Mouse (Mus musculus): ENCODE data around the gene Arhgap31.
A peak's percentile ranks its signal among the peaks of the same experiment; 100 is the strongest.

Arhgap31 gene

DNA sequence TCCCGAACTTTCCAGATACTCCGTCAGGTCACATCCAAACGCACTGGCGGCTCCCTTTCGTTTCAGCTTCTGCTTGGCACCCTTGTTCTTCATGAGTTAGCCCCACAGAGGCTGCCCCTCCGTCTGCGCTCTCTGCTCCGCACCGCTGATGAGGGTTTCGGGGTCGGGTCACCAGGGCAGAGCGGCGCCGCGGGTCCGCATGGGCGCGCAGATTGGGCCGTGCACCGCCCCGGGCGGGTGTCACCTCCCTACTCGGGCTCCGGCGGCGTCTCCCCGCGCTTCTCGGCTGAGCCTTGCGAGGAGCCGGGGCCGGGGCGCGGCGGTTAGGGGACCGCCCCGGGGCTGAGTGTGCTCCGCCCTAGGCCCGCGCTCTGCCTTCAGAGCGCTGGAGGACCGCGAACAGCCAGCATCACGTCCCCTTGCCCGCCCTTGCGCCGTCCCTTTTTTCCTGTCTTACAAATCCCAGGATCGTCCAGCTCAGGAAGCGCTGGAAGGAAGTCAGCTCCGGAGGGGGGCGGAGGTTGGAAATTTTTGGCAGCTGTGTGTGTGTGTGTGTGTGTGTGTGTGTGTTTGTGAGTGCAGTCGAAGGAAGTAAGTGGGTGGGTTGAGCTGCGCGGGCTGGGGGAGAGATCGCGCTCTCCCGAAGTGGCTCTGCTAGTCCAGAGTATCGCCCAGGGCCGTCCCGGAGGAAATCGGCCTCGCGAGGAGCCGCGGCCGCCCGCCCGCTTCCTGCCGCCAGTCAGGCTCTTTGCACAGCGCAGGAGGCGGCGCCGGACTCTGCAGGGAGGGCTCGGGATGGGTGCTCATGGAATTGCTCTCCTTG lies at the start of gene Arhgap31:
Gene Arhgap31, minus strand, starts transcription at position 694 of the 823 bp plus-strand sequence.
- DNase-seq (ENCODE audit: low spot score) = peak; percentile 75

- no peak for DNase-seq (ENCODE audit: low spot score)
Observed at GRCm38 (mm10) chr16:38762401-38762800, 49.3 kb upstream of the Arhgap31 start.

DNA sequence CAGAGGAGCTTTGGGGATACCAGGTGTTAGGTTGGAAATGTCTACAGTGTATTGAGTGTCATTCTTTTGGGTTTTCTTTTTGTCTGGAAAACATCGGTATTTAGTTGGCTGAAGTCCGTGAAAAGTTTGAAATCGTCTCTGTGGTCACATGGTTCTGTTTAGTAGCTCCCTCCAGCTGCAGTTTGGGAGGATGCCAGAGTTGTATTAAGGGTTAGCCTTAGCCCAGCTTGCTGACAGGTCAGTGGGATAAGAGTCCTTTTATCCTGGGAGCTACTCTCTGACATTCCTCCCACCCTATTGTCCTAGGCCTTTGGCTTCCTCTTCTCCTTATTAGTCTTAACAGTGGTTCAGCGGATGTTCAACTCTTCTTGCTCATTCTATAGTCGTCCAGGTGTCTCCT lies 48.9 kb upstream of the Arhgap31 start:
- DNase-seq (ENCODE audit: low spot score) = no peak

DNA sequence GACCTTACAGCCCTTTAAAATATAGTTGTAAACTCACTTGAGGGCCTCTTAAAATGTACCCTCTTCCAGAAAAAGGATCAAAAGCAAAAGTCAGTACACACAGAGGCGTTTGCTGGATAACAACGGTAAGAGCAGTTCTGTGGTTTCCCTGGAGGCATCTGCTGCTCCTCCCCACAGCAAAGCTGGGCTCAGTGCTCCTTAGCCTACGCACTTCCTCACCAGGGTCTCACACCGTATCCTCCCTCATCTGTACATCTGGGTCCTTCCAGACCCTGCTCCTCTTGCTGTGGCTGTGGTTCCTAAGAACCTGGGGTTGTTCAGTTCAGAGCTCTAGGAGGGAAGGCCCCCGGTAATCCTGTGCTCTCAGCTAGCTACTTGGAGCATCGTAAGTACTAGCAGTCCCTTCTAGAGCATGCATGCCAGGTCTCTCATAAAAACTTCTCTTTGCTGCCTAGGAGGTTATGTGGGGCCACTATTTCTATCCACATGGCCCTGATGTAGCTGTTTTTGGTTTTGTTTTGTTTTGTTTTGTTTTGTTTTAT lies 47.8 kb upstream of the Arhgap31 start:
- DNase-seq (ENCODE audit: low spot score) = peak; percentile 4

DNA sequence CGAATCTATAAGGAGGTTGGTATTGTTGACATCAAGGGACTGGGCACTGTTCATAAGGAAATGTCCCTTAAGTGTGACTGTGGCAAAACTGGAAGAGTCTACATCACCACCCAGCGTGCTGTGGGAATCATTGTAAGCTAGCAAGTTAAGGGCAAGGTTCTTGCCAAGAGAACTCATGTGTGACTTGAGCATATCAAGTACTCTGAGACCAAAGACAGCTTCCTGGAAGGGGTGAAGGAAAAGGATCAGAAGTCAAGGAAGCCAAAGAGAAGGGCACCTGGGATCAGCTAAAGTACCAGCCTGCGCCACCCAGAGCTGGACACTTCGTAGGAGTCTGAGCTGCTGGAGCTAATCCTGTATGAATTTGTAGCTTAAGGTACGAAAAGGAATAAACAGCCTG lies 47.2 kb upstream of the Arhgap31 start:
- DNase-seq (ENCODE audit: low spot score) = no peak

GRCm38 (mm10) chr16:38758104-38758861 lies 45.2 kb upstream of the Arhgap31 start:
- DNase-seq (ENCODE audit: low spot score) = no peak

- no peak for DNase-seq (ENCODE audit: low spot score)
Observed at GRCm38 (mm10) chr16:38757626-38758025, 44.6 kb upstream of the Arhgap31 start.

- no peak for DNase-seq (ENCODE audit: low spot score)
Observed at GRCm38 (mm10) chr16:38756572-38756971, 43.5 kb upstream of the Arhgap31 start.

GRCm38 (mm10) chr16:38756177-38756503 lies 43.1 kb upstream of the Arhgap31 start:
- DNase-seq (ENCODE audit: low spot score) = no peak

DNA sequence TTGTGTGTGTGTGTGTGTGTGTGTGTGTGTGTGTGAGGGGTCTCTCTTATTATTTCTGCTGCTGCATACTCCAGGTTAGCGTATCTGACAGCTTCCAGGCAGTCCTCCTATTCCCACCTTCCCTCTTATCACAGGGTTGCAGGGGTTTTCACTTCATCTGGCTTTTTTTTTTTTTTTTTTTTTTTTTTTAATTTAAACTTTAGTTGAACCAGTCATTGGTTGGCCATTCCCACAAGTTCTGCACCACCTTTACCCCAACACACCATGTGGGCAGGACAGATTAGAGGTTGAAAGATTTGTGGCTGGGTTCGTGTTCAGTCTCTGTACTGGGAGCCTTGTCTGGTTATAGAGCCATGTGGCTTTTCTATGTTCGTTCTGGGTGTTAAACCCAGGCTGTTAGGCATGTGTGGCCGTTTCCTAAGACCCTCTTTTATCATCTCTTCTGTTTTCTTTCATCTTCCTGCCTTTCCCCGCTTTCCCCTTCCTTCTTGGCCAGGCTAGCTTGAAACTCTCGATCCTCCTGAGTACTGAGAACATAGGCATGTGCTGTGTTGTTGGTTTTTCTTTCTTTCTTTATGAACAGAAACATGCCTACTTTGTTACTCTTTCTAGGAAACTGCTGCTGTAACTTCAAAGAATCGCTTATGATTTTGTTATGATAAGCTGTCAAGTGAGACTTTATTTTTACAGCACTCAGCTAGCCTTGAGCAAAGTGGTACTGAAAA lies 42.5 kb upstream of the Arhgap31 start:
- DNase-seq (ENCODE audit: low spot score) = no peak

DNA sequence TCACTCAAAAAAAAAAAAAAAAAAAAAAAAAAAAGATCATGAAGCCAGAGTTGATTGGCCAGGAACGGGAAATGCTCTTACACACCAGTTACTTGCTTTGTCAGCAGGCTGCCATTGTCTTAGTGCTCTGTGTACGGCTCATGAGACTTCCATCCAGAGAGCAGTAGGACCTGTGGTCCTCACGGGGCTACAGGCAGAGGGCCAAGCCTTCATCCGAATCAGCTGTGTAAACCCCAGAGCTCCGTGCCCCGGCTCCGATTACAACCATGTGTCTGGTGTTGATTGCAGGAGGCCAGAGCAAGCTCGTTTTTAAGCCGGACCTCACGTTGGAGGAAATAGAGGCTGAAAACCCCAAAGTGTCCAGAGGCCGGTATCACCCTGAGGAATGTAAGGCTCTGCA lies 40.6 kb upstream of the Arhgap31 start:
- DNase-seq (ENCODE audit: low spot score) = no peak

GRCm38 (mm10) chr16:38750803-38751202 lies 37.7 kb upstream of the Arhgap31 start:
- DNase-seq (ENCODE audit: low spot score) = no peak

- DNase-seq (ENCODE audit: low spot score) = no peak
Observed at GRCm38 (mm10) chr16:38743941-38744673, 31.0 kb upstream of the Arhgap31 start.

DNA sequence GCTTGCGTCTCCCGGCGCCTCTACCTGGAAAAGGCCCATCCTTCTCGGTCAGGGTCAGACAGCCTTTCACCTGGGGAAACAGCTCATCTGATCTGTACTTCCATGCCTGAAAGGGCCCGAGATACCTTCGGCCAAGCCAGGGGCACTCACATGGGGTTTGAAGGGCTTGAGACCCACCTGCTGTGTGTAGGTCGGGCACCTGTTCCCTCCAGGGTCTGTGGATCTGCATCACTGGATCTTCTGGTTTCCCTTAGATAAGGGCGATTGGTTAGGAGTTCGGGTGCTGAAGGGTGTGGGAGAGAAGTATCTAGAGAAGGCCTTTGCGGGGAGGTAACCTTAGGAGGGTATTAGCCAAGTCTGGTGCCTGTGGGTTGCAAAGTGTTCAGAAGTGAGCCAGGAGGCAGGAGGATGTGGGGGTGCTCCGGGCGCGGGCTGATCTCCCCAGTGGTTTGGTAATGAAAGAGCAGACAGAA lies 29.6 kb upstream of the Arhgap31 start:
- peak; percentile 24 for DNase-seq (ENCODE audit: low spot score)

DNA sequence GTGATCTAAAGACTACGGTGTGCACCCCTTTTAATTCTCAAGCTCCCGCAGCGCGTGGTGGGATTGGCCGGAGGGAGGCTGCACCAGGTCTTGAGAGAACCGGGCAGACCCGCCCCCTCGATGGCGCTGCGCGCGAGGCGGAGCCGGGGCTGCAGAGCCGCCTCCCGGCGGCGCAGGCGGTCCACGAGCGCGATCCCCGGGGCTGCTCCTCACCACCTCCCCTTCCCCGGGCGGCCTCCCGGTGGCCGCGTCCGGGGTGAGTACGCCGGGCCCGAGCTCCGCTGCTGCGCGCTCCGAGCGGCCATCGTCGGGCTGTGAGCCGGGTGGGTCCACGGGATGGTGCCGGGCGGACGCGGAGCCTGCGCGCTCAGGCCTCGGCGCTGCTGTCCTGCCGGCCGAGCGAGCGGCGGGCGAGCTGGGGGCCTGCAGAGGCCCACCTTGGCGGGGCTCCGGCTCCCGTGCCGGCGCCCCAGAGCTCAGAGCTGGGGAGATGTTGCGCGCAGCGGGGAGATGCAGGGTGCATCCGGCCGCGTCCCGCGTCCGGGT lies 29.1 kb upstream of the Arhgap31 start, which contains the start of gene B4galt4:
Gene B4galt4, plus strand, starts transcription at position 152 of the 546 bp plus-strand sequence.
- peak; percentile 25 for DNase-seq (ENCODE audit: low spot score)

- DNase-seq (ENCODE audit: low spot score) = no peak
Observed at GRCm38 (mm10) chr16:38741204-38741903, 28.3 kb upstream of the Arhgap31 start.

DNA sequence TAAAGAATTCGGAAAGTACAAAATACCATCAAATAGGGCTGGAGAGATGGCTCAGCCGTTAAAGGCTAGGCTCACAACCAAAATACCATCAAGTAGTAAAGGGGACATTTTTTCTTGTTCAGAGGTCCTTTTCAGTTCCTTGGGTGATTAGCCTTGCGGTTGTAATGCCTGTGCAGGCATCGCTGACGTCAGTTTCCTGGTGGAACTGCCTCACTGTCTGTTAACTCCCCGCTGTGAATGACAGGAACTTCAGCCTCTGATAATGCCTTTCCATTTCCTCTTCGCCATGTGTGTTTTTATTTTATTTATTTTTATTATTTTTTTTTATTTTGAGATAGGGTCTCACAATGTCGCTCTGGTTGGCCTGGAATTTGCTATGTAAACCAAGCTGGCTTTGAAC lies 17.8 kb upstream of the Arhgap31 start:
- DNase-seq (ENCODE audit: low spot score) = no peak

- peak; percentile 23 for DNase-seq (ENCODE audit: low spot score)
Observed at GRCm38 (mm10) chr16:38729610-38730288, 16.7 kb upstream of the Arhgap31 start.

- no peak for DNase-seq (ENCODE audit: low spot score)
Observed at GRCm38 (mm10) chr16:38729139-38729538, 16.1 kb upstream of the Arhgap31 start.

GRCm38 (mm10) chr16:38728576-38729132 lies 15.6 kb upstream of the Arhgap31 start:
- DNase-seq (ENCODE audit: low spot score) = no peak
